Mouse (Mus musculus): Measurements from ENCODE around the gene Prdm11. TPM values are rescaled to one million over a fixed set of nuclear protein-coding genes. Genes with fewer than 3 reads are reported as not detected.

Prdm11 gene
- total and polyA plus RNA-seq, 2 experiments from 2014 or later, result 1.5 to 7.9 TPM

DNA sequence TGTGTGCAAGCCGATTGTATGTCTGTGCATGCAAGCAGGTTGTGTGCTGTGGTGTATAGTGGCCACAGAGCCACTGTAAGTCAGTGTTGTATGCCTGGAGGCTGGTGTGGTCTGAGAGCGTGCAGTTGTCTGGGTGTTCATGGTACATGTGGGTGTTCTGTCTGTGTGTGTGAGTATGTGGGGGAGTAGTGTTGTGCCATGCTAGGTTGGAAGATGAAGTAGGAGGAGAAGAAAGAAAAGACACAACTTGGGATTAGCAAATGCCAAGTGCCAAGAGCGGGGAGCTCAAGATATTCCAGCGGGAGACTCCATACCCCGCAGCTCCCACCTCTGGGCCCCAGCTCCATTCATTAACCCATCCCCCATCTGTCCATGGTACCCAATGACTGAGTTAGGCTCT is 38.5 kb upstream of the Prdm11 start:
- ATAC-seq, result no peak
- Histone ChIP-seq H3K9ac (no peak overlapping the region), H3K27me3 (ENCODE audit: insufficient read depth, low read length) (no peaks in the 10 kb centered on the region), H3K4me2 (ENCODE audit: low read depth) (no peak overlapping the region), H3K9me3 (ENCODE audit: low read length) (no peaks in the 10 kb centered on the region), H3K36me3 (ENCODE audit: insufficient read depth) (no peaks in the 10 kb centered on the region), H3K27ac (ENCODE audit: low read depth, low read length) (no peak overlapping the region), H3K4me1 (ENCODE audit: insufficient read depth) (0 out of 2 replicates have a peak, but pooled peaks cover 7% of the 10 kb centered on the region), H3K4me3 (ENCODE audit: low read depth, low read length) (no peak overlapping the region)
- no peak for DNase-seq
- no peak for TF ChIP-seq CTCF (IDR thresholded peaks at IDR 0.05; ENCODE audit: low read depth)
- WGBS, result 81% methylated on average over 5 of the region's 5 CpGs

DNA sequence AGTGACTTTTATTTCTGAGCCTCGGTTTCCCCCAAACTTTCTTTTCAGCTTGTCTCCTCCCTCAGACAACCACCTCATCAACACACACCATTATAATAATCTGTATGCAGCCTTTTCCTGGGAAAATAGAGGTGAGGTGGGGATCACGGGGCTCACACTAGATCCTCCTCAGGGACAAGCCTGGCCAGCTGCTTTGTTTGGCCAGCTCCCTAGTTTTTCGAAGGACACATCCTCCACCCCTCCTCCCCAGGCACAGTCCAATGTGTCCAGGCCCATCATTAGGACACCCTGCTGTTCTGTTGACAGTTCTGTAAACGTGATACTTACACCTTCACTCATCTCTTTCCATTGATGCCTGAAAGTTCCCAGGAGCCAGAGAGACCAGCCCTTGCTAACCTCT is 37.4 kb upstream of the Prdm11 start:
- Histone ChIP-seq H3K9me3 (ENCODE audit: low read length) (no peaks in the 10 kb centered on the region), H3K4me3 (ENCODE audit: low read depth, low read length) (no peak overlapping the region), H3K9ac (no peak overlapping the region), H3K36me3 (ENCODE audit: insufficient read depth) (no peaks in the 10 kb centered on the region), H3K27ac (ENCODE audit: low read depth, low read length) (no peak overlapping the region), H3K27me3 (ENCODE audit: insufficient read depth, low read length) (no peaks in the 10 kb centered on the region), H3K4me2 (ENCODE audit: low read depth) (no peak overlapping the region), H3K4me1 (ENCODE audit: insufficient read depth) (0 out of 2 replicates have a peak, but pooled peaks cover 7% of the 10 kb centered on the region)
- no peak for ATAC-seq
- TF ChIP-seq CTCF (IDR thresholded peaks at IDR 0.05; ENCODE audit: low read depth), result no peak
- no peak for DNase-seq
- WGBS, result 55% methylated on average over 4 of the region's 4 CpGs

GRCm38 (mm10) chr2:93082846-93083245 is 36.9 kb upstream of the Prdm11 start:
- TF ChIP-seq CTCF (IDR thresholded peaks at IDR 0.05; ENCODE audit: low read depth), result no peak
- Histone ChIP-seq H3K4me1 (ENCODE audit: insufficient read depth) (0 out of 2 replicates have a peak, but pooled peaks cover 7% of the 10 kb centered on the region), H3K36me3 (ENCODE audit: insufficient read depth) (no peaks in the 10 kb centered on the region), H3K4me2 (ENCODE audit: low read depth) (no peak overlapping the region), H3K9me3 (ENCODE audit: low read length) (no peaks in the 10 kb centered on the region), H3K27ac (ENCODE audit: low read depth, low read length) (no peak overlapping the region), H3K4me3 (ENCODE audit: low read depth, low read length) (no peak overlapping the region), H3K27me3 (ENCODE audit: insufficient read depth, low read length) (no peaks in the 10 kb centered on the region), H3K9ac (no peak overlapping the region)
- 44% methylated on average over 3 of the region's 3 CpGs for WGBS
- no peak for DNase-seq
- ATAC-seq, result peak; percentile 59

DNA sequence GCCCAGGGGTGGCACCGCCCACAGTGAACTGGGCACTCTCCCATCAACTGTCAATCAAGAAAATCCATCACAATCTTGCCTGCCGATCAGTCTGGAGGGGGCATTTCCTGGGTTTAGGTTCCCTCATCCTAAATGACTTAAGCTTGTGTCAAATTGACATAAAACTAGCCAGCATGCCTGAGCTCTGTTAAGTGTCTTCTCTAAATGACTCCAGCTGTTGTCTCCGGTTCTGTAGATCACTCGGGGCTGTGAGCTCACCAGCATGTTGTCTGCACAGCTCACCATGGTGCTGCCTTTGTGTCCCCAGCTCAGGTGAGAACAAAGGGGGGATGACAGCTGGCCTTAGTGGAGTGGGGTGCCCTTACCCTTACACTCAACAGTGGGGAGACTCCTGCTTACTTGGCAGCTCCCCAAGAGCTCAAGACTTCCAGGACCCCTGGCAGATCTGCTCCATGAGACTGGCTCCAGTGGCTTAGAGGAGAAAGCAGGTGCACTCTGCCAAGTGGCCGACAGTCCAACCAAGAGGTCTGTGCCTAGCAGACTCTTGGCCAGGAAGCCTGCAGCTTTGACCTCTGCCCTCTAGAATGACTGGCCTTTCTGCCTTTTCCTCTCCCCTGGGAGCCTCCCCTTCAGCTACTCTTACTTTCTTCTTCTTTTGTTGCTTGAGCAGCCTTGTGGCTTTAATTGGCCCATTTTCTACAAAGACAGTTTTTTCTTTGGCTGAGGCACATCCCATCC is 35.1 kb upstream of the Prdm11 start:
- DNase-seq (no peak), ATAC-seq (no peak)
- Histone ChIP-seq H3K4me3 (ENCODE audit: low read depth, low read length) (no peak overlapping the region), H3K27me3 (ENCODE audit: insufficient read depth, low read length) (no peaks in the 10 kb centered on the region), H3K4me1 (ENCODE audit: insufficient read depth) (0 out of 2 replicates have a peak, but pooled peaks cover 7% of the 10 kb centered on the region), H3K27ac (ENCODE audit: low read depth, low read length) (no peak overlapping the region), H3K4me2 (ENCODE audit: low read depth) (no peak overlapping the region), H3K9ac (no peak overlapping the region), H3K36me3 (ENCODE audit: insufficient read depth) (no peaks in the 10 kb centered on the region), H3K9me3 (ENCODE audit: low read length) (no peaks in the 10 kb centered on the region)
- WGBS, result 66% methylated on average over 5 of the region's 5 CpGs
- TF ChIP-seq CTCF (IDR thresholded peaks at IDR 0.05; ENCODE audit: low read depth), result no peak

GRCm38 (mm10) chr2:93079394-93079793 is 33.4 kb upstream of the Prdm11 start:
- Histone ChIP-seq H3K27ac (ENCODE audit: low read depth, low read length) (no peak overlapping the region), H3K27me3 (ENCODE audit: insufficient read depth, low read length) (no peaks in the 10 kb centered on the region), H3K9me3 (ENCODE audit: low read length) (no peaks in the 10 kb centered on the region), H3K4me2 (ENCODE audit: low read depth) (no peak overlapping the region), H3K4me1 (ENCODE audit: insufficient read depth) (no peaks in the 10 kb centered on the region), H3K9ac (no peak overlapping the region), H3K4me3 (ENCODE audit: low read depth, low read length) (no peak overlapping the region), H3K36me3 (ENCODE audit: insufficient read depth) (no peaks in the 10 kb centered on the region)
- 82% methylated on average over 4 of the region's 4 CpGs for WGBS
- TF ChIP-seq CTCF (IDR thresholded peaks at IDR 0.05; ENCODE audit: low read depth), result no peak
- ATAC-seq (no peak), DNase-seq (no peak)

DNA sequence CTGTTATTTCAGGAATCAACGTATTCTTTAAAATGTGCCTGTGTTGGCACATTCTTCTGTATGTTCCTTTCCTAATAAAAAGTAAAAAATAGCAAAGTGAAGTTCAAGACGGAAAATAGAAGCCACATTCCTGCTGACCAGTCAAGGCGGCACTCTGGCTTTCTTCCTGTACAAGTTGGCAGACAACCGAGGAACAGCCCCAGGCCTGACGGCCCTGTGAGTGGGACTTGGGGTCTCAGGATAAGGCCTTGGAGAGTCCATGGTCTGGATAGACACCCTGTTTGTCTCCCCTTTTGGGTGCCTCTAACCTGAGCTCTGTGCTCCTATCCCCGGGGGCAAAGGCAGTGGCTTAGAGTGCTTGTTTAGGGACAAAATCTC is 30.6 kb upstream of the Prdm11 start:
- H3K9ac ChIP-seq, result no peak overlapping the region
- no peaks in the 10 kb centered on the region for H3K27me3 ChIP-seq (ENCODE audit: insufficient read depth, low read length)
- H3K4me1 ChIP-seq (ENCODE audit: insufficient read depth), result no peaks in the 10 kb centered on the region
- no peak for TF ChIP-seq CTCF (IDR thresholded peaks at IDR 0.05; ENCODE audit: low read depth)
- no peak overlapping the region for H3K4me2 ChIP-seq (ENCODE audit: low read depth)
- ATAC-seq, result no peak
- no peak for DNase-seq
- no peak overlapping the region for H3K4me3 ChIP-seq (ENCODE audit: low read depth, low read length)
- no peaks in the 10 kb centered on the region for H3K36me3 ChIP-seq (ENCODE audit: insufficient read depth)
- no peaks in the 10 kb centered on the region for H3K9me3 ChIP-seq (ENCODE audit: low read length)
- H3K27ac ChIP-seq (ENCODE audit: low read depth, low read length), result no peak overlapping the region
- WGBS, result 76% methylated on average over 6 of the region's 6 CpGs

DNA sequence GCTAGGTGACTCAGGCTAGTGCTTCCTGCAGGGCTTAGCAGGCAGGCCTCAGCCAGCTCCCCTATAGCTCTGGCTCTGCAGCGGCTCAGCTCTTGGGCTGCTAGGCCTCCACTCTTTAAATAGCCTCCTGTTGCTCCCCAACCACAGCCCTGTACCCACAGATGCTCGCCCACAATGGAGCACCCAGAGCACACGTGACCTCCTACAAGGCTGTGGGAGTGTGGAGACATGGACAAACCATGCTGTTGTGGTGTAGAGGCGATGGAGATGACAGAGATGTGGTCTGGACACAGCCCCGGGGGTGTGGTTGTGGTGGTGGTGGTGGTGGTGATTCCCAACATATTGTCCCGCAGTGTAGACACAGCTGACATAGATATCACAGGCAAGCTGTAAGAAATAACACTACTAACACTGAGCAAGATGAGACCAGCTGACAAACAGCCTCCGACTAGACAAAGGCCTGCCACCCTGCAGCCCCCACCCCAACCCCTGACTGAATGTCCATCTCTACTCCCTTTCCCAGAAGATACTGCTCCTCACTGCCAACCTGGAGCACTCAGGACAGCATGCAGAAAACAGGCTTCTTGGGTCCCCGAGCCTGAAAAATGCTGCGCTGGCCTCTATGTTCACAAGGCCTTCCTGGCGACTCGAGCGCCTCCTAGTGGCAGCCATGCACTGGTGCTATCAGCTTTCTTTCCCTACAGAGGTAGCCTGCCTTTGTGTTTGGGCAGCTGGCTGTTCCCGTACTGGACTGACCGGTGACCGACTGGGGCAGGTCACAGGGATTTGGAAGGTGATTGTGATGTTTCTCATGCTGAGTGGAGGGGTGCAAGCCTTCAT is 30.0 kb upstream of the Prdm11 start:
- TF ChIP-seq CTCF (IDR thresholded peaks at IDR 0.05; ENCODE audit: low read depth), result peak; percentile 90
- Histone ChIP-seq H3K27ac (ENCODE audit: low read depth, low read length) (no peak overlapping the region), H3K4me3 (ENCODE audit: low read depth, low read length) (no peak overlapping the region), H3K4me1 (ENCODE audit: insufficient read depth) (no peaks in the 10 kb centered on the region), H3K4me2 (ENCODE audit: low read depth) (no peak overlapping the region), H3K27me3 (ENCODE audit: insufficient read depth, low read length) (no peaks in the 10 kb centered on the region), H3K36me3 (ENCODE audit: insufficient read depth) (no peaks in the 10 kb centered on the region), H3K9me3 (ENCODE audit: low read length) (no peaks in the 10 kb centered on the region), H3K9ac (no peak overlapping the region)
- DNase-seq (peak; percentile 79), ATAC-seq (peak; percentile 55)
- WGBS, result 45% methylated on average over 15 of the region's 15 CpGs

Measured in forebrain, postnatal 0 days (tissue).